In the genomic region with DNA sequence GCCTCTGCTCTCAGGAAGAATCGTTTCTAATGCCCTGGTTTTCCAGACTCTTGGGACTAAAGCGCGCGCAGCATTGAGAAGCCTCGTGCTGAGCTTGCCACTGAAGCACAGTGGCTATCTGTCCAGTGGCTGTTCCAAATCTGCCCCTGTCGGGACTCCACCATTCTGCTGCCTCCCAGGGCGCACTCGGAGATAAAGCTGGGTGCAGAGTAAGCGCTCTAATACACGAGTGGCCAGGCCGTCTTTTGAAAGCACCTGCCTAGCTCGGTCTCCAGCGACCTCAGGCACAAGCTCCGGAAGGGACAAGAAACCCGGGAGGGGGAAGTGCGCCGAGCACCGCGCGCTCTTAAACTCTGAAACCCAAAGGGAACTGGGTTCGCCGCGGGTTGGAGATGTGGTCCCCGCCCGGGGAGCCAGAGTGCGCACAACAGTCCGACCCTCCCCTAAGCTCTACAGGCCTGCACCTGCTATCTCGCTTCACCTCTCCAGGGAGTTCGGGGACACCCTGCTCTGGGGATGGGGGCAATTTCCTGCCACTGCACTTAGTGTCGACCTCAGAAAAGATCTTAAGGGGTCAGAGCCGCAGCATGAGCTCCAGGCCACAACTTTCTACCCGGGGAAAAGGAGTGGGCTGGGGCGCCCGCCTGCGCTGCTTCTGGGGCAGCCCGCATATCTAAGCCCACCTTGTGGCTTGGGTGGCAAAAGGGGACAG, we compare ENCODE assay signal across 8 mouse cellular contexts. TPM values are rescaled to one million over a fixed set of nuclear protein-coding genes. Genes with fewer than 3 reads are reported as not detected.
A peak's percentile ranks its signal among the peaks of the same experiment; 100 is the strongest.
DNase-seq lines count a peak whose midpoint lies in the region; ATAC-seq and TF ChIP-seq lines count a peak whose summit lies in the region.

No protein-coding gene starts in this region.

- H3K4me1 ChIP-seq in embryonic fibroblast, embryonic 13.5 days (ENCODE audit: control insufficient read depth, insufficient read depth, low read length), result no peaks in the 10 kb centered on the region
- peaks cover 46% of the 10 kb centered on the region for H3K4me1 ChIP-seq in hindbrain, embryonic 13.5 days (replicated peaks)
- H3K4me1 ChIP-seq in liver, adult 2 months (ENCODE audit: control insufficient read depth, insufficient read depth, low read length), result no peaks in the 10 kb centered on the region
- peaks cover 39% of the 10 kb centered on the region for H3K4me1 ChIP-seq in midbrain, embryonic 15.5 days
- peaks cover 20% of the 10 kb centered on the region for H3K4me1 ChIP-seq in stomach, embryonic 16.5 days (ENCODE audit: control insufficient read depth, insufficient read depth, low read length)

- no peak for TF ChIP-seq POLR2A in embryonic fibroblast, embryonic 13.5 days (IDR thresholded peaks at IDR 0.05; ENCODE audit: low read depth, low read length)
- TF ChIP-seq POLR2A in liver, adult 2 months (IDR thresholded peaks at IDR 0.05; ENCODE audit: extremely low read depth, insufficient read depth, low read length), result no peak

- TF ChIP-seq CTCF in embryonic fibroblast, embryonic 13.5 days (IDR thresholded peaks at IDR 0.05; ENCODE audit: borderline replicate concordance, insufficient read depth, low read length), result no peak
- no peak for TF ChIP-seq CTCF in liver, adult 2 months (IDR thresholded peaks at IDR 0.05; ENCODE audit: low read depth, low read length)

- no peak for DNase-seq in frontal cortex, adult 2 months (ENCODE audit: extremely low spot score in 1 of 2, low spot score in 1 of 2)
- DNase-seq in Muller cell, postnatal 12 days (ENCODE audit: inconsistent ontology term), result peak; percentile 45
- DNase-seq in liver, adult 2 months (ENCODE audit: extremely low read depth, low read depth, low spot score), result no peak

- under 1% methylated on average over 36 of the region's 36 CpGs for WGBS in hindbrain, embryonic 13.5 days
- WGBS in liver, adult 2 months, result 3% methylated on average over 36 of the region's 36 CpGs
- under 1% methylated on average over 36 of the region's 36 CpGs for WGBS in midbrain, embryonic 15.5 days
- WGBS in stomach, embryonic 16.5 days, result 2% methylated on average over 36 of the region's 36 CpGs

- peak overlapping the region; percentile 50 for H3K4me3 ChIP-seq in embryonic fibroblast, embryonic 13.5 days (ENCODE audit: insufficient read depth, low read length)
- peak overlapping the region; percentile 65 for H3K4me3 ChIP-seq in hindbrain, embryonic 13.5 days
- H3K4me3 ChIP-seq in liver, adult 2 months (ENCODE audit: insufficient read depth, low read depth, low read length), result peak overlapping the region; percentile 69
- peak overlapping the region; percentile 64 for H3K4me3 ChIP-seq in midbrain, embryonic 15.5 days
- peak overlapping the region; percentile 56 for H3K4me3 ChIP-seq in stomach, embryonic 16.5 days (replicated peaks; ENCODE audit: low read length)

- H3K9ac ChIP-seq in hindbrain, embryonic 13.5 days, result peak overlapping the region; percentile 83
- H3K9ac ChIP-seq in liver, adult 2 months (ENCODE audit: low read depth, low read length), result peak overlapping the region; percentile 23
- peak overlapping the region; percentile 47 for H3K9ac ChIP-seq in midbrain, embryonic 15.5 days
- peak overlapping the region; percentile 71 for H3K9ac ChIP-seq in stomach, embryonic 16.5 days (ENCODE audit: low read length)

- peak overlapping the region; percentile 92 for H3K4me2 ChIP-seq in hindbrain, embryonic 13.5 days
- H3K4me2 ChIP-seq in midbrain, embryonic 15.5 days, result peak overlapping the region; percentile 92
- H3K4me2 ChIP-seq in stomach, embryonic 16.5 days (ENCODE audit: low read depth, low read length), result peak overlapping the region; percentile 88

- peak; percentile 4; the same call in 1 of the 2 replicates for ATAC-seq in frontal cortex, adult (ENCODE audit: low TSS enrichment)
- peak; percentile 43 for ATAC-seq in hindbrain, embryonic 13.5 days (ENCODE audit: low FRiP score)
- ATAC-seq in midbrain, embryonic 15.5 days (replicated peaks), result peak; percentile 55
- ATAC-seq in stomach, embryonic 16.5 days (ENCODE audit: insufficient read depth, low FRiP score), result peak; percentile 18; the same call in 1 of the 2 replicates

- H3K9me3 ChIP-seq in hindbrain, embryonic 13.5 days, result no peaks in the 10 kb centered on the region
- no peaks in the 10 kb centered on the region for H3K9me3 ChIP-seq in midbrain, embryonic 15.5 days
- no peaks in the 10 kb centered on the region for H3K9me3 ChIP-seq in stomach, embryonic 16.5 days (replicated peaks; ENCODE audit: control insufficient read depth, low read length)

- H3K27ac ChIP-seq in embryonic fibroblast, embryonic 13.5 days (ENCODE audit: insufficient read depth, low read length), result no peak overlapping the region
- peak overlapping the region; percentile 94 for H3K27ac ChIP-seq in hindbrain, embryonic 13.5 days
- H3K27ac ChIP-seq in liver, adult 2 months (replicated peaks; ENCODE audit: insufficient read depth, low read depth, low read length), result 0 out of 2 replicates have a peak overlapping the region, but pooled peaks have one; percentile 21
- peak overlapping the region; percentile 81 for H3K27ac ChIP-seq in midbrain, embryonic 15.5 days
- peak overlapping the region; percentile 61 for H3K27ac ChIP-seq in stomach, embryonic 16.5 days (ENCODE audit: low read length)

- H3K36me3 ChIP-seq in hindbrain, embryonic 13.5 days, result no peaks in the 10 kb centered on the region
- no peaks in the 10 kb centered on the region for H3K36me3 ChIP-seq in liver, adult 2 months (ENCODE audit: control insufficient read depth, insufficient read depth, low read length)
- H3K36me3 ChIP-seq in midbrain, embryonic 15.5 days (replicated peaks), result no peaks in the 10 kb centered on the region
- H3K36me3 ChIP-seq in stomach, embryonic 16.5 days (ENCODE audit: control insufficient read depth, insufficient read depth, low read length), result no peaks in the 10 kb centered on the region

- H3K79me2 ChIP-seq in liver, adult 2 months (ENCODE audit: control insufficient read depth, insufficient read depth, low read length), result no peaks in the 10 kb centered on the region

- no peaks in the 10 kb centered on the region for H3K27me3 ChIP-seq in hindbrain, embryonic 13.5 days
- peaks cover 8% of the 10 kb centered on the region; the same call in 1 of the 2 replicates for H3K27me3 ChIP-seq in liver, adult 2 months (ENCODE audit: control insufficient read depth, insufficient read depth, low read length)
- no peaks in the 10 kb centered on the region for H3K27me3 ChIP-seq in midbrain, embryonic 15.5 days (replicated peaks)
- peaks cover 8% of the 10 kb centered on the region; the same call in 1 of the 2 replicates for H3K27me3 ChIP-seq in stomach, embryonic 16.5 days (ENCODE audit: control insufficient read depth, insufficient read depth, low read length)

RNA-seq across cellular contexts. Expression of a gene that starts 1.0 kb away (rescaled TPM):
- 31.4 and 35.8 TPM in 2 replicates for polyA plus RNA-seq in frontal cortex, adult 2 months (2012; rRNA removed)
- 3.6 and 11.9 TPM in 2 replicates for polyA plus RNA-seq in embryonic fibroblast, embryonic 13.5 days (2011; ENCODE audit: insufficient read length, low read depth, missing spikeins)
- polyA plus RNA-seq in hindbrain, embryonic 13.5 days (2015; fragmentation: Nextera tagmentation; extraction: Ambion mirVana), result 29.6 and 30.6 TPM in 2 replicates
- total RNA-seq in liver, adult 2 months (2014; rRNA removed), result 1.3 and 1.5 TPM in 2 replicates
- polyA plus RNA-seq in liver, adult 2 months (2012; rRNA removed), result 0.45 and 0.84 TPM in 2 replicates
- 27.7 and 29.4 TPM in 2 replicates for polyA plus RNA-seq in midbrain, embryonic 15.5 days (2015; fragmentation: Nextera tagmentation; extraction: Ambion mirVana)
- polyA plus RNA-seq in stomach, embryonic 16.5 days (2015; fragmentation: Nextera tagmentation; extraction: Ambion mirVana), result 13.4 and 16.4 TPM in 2 replicates

Comparison
In these comparisons a context has a peak if more than half of its experiments do, and no peak if none do; other contexts are left out.
1. ATAC-seq: peak in every context shown above with its lines; median percentile 55 in midbrain, embryonic 15.5 days; 43 in hindbrain, embryonic 13.5 days; 18 in stomach, embryonic 16.5 days; 4 in frontal cortex, adult.
2. H3K9ac ChIP-seq: peak in every context shown above with its lines; median percentile 83 in hindbrain, embryonic 13.5 days; 71 in stomach, embryonic 16.5 days; 47 in midbrain, embryonic 15.5 days; 23 in liver, adult 2 months.